Mouse (Mus musculus) MEL (cell line): ENCODE measurements at regions not wholly inside any gene's neighbourhood (a gene's known extent, or its start where the extent isn't known, plus 50 kb on each side); places are given as distances from the start of the nearest gene placed in this dataset.

Experiments used
- DNase-seq: peaks from one replicate; pipeline ENCODE4 v3.0.0; 2011; ENCODE audit warnings: low read depth, low spot score
- H3K27ac ChIP-seq: 2 replicates; pipeline ENCODE4 v1.5.1; 2012; ENCODE audit warnings: low read depth, mild to moderate bottlenecking, control low read depth, low read length, moderate library complexity; ENCODE audit not compliant: control insufficient read depth
- H3K27me3 ChIP-seq, 2 experiments: fragments of 150-350 bp in 1 of 2; sonication (generic) in 1 of 2; 2 replicates each; pipeline ENCODE4 v1.6.1; 2012; ENCODE audit warnings: low read length in 2 of 2, mild to moderate bottlenecking in 2 of 2, improper control_type of control experiment in 1 of 2, moderate library complexity in 1 of 2; ENCODE audit not compliant: insufficient read depth in 2 of 2, control insufficient read depth in 1 of 2
- H3K36me3 ChIP-seq, 2 experiments: 2 replicates each; pipeline ENCODE4 v1.6.1; 2012 to 2014; ENCODE audit warnings: low read length in 2 of 2, improper control_type of control experiment in 1 of 2, inconsistent platforms in 1 of 2, mild to moderate bottlenecking in 1 of 2; ENCODE audit not compliant: insufficient read depth in 2 of 2, control insufficient read depth in 1 of 2
- H3K4me1 ChIP-seq, 2 experiments: fragments of 150-350 bp in 1 of 2; sonication (generic) in 1 of 2; 2 replicates each; pipeline ENCODE4 v1.6.1; 2012; ENCODE audit warnings: low read length in 2 of 2, improper control_type of control experiment in 1 of 2, mild to moderate bottlenecking in 1 of 2; ENCODE audit not compliant: insufficient read depth in 2 of 2, control insufficient read depth in 1 of 2
- H3K4me3 ChIP-seq, 2 experiments: fragments of 150-350 bp in 1 of 2; sonication (generic) in 1 of 2; 2 replicates each; pipeline ENCODE4 v1.5.1; 2012; ENCODE audit warnings: low read depth in 2 of 2, low read length in 2 of 2, mild to moderate bottlenecking in 2 of 2, moderate library complexity in 2 of 2, control low read depth in 1 of 2, improper control_type of control experiment in 1 of 2; ENCODE audit not compliant: control insufficient read depth in 1 of 2, insufficient read depth in 1 of 2
- H3K79me2 ChIP-seq: 2 replicates; pipeline ENCODE4 v1.6.1; 2012; ENCODE audit warnings: mild to moderate bottlenecking, low read length, moderate library complexity; ENCODE audit not compliant: control insufficient read depth, poor library complexity, insufficient read depth
- H3K9ac ChIP-seq: 2 replicates; pipeline ENCODE4 v1.6.1; 2012; ENCODE audit warnings: low read depth, mild to moderate bottlenecking, control low read depth, low read length, moderate library complexity; ENCODE audit not compliant: control insufficient read depth, poor library complexity, severe bottlenecking
- H3K9me3 ChIP-seq: fragments of 150-350 bp; sonication (generic); replicated peaks from 2 replicates; pipeline ENCODE4 v1.6.1; 2012; ENCODE audit warnings: mild to moderate bottlenecking, low read length, improper control_type of control experiment, moderate library complexity; ENCODE audit not compliant: insufficient read depth
- BHLHE40 ChIP-seq: IDR thresholded peaks from 2 replicates; pipeline ENCODE4 v1.6.1; 2012; ENCODE audit warnings: low read depth, mild to moderate bottlenecking, inconsistent platforms, low read length, improper control_type of control experiment, borderline replicate concordance
- CHD1 ChIP-seq: IDR thresholded peaks from 2 replicates; pipeline ENCODE4 v1.6.1; 2012; ENCODE audit warnings: low read depth, mild to moderate bottlenecking, inconsistent platforms, low read length, improper control_type of control experiment
- E2F4 ChIP-seq: IDR thresholded peaks from 2 replicates; pipeline ENCODE4 v1.6.1; 2011; ENCODE audit warnings: low read depth, low read length, improper control_type of control experiment, borderline replicate concordance
- GABPA ChIP-seq: IDR thresholded peaks from 2 replicates; pipeline ENCODE4 v1.6.1; 2012; ENCODE audit warnings: low read depth, mild to moderate bottlenecking, inconsistent platforms, low read length, improper control_type of control experiment, moderate library complexity
- GATA1 ChIP-seq: IDR thresholded peaks from 2 replicates; pipeline ENCODE4 v1.6.1; 2011; ENCODE audit warnings: low read depth, low read length, improper control_type of control experiment
- KAT2A ChIP-seq: conservative IDR thresholded peaks from 2 replicates; pipeline ENCODE4 v1.6.1; 2012; ENCODE audit warnings: low read depth, low read length, improper control_type of control experiment, inconsistent platforms
- MAFK ChIP-seq: IDR thresholded peaks from 2 replicates; pipeline ENCODE4 v1.6.1; 2011; ENCODE audit warnings: low read depth, mild to moderate bottlenecking, low read length, improper control_type of control experiment, borderline replicate concordance
- MAZ ChIP-seq: IDR thresholded peaks from 2 replicates; pipeline ENCODE4 v1.6.1; 2012; ENCODE audit warnings: low read depth, mild to moderate bottlenecking, inconsistent platforms, low read length, improper control_type of control experiment
- MXI1 ChIP-seq: IDR thresholded peaks from 2 replicates; pipeline ENCODE4 v1.6.1; 2011; ENCODE audit warnings: mild to moderate bottlenecking, low read depth, low read length, improper control_type of control experiment
- NRF1 ChIP-seq: IDR thresholded peaks from 2 replicates; pipeline ENCODE4 v1.6.1; 2014; ENCODE audit warnings: low read depth, mild to moderate bottlenecking, inconsistent platforms, low read length, improper control_type of control experiment, moderate library complexity; ENCODE audit not compliant: poor library complexity, insufficient read depth, severe bottlenecking
- RAD21 ChIP-seq: IDR thresholded peaks from 2 replicates; pipeline ENCODE4 v1.6.1; 2011; ENCODE audit warnings: mild to moderate bottlenecking, low read depth, low read length, improper control_type of control experiment
- RCOR1 ChIP-seq: IDR thresholded peaks from 2 replicates; pipeline ENCODE4 v1.6.1; 2012; ENCODE audit warnings: low read depth, mild to moderate bottlenecking, inconsistent platforms, low read length, improper control_type of control experiment
- SIN3A ChIP-seq: IDR thresholded peaks from 2 replicates; pipeline ENCODE4 v1.6.1; 2012; ENCODE audit warnings: low read length, improper control_type of control experiment, inconsistent platforms
- SMC3 ChIP-seq: IDR thresholded peaks from 2 replicates; pipeline ENCODE4 v1.6.1; 2011; ENCODE audit warnings: low read depth, low read length, improper control_type of control experiment
- TAL1 ChIP-seq: IDR thresholded peaks from 2 replicates; pipeline ENCODE4 v1.6.1; 2012; ENCODE audit warnings: mild to moderate bottlenecking, inconsistent platforms, low read length, moderate library complexity, mixed read lengths
- UBTF ChIP-seq: IDR thresholded peaks from 2 replicates; pipeline ENCODE4 v1.6.1; 2012; ENCODE audit warnings: low read depth, mild to moderate bottlenecking, inconsistent platforms, low read length, improper control_type of control experiment, moderate library complexity, borderline replicate concordance; ENCODE audit not compliant: insufficient read depth
- USF1 ChIP-seq: IDR thresholded peaks from 2 replicates; pipeline ENCODE4 v1.6.1; 2014; ENCODE audit warnings: low read depth, mild to moderate bottlenecking, inconsistent platforms, low read length, improper control_type of control experiment, moderate library complexity
- USF2 ChIP-seq, 2 experiments: IDR thresholded peaks; 2 replicates each; pipeline ENCODE4 v1.6.1; 2011 to 2012; ENCODE audit warnings: improper control_type of control experiment in 2 of 2, low read length in 2 of 2, borderline replicate concordance in 1 of 2, inconsistent platforms in 1 of 2, low read depth in 1 of 2, mild to moderate bottlenecking in 1 of 2; ENCODE audit not compliant: insufficient read depth in 1 of 2
- ZC3H11A ChIP-seq: IDR thresholded peaks from 2 replicates; pipeline ENCODE4 v1.6.1; 2012; ENCODE audit warnings: low read depth, mild to moderate bottlenecking, inconsistent platforms, low read length, improper control_type of control experiment
- ZKSCAN1 ChIP-seq: IDR thresholded peaks from 2 replicates; pipeline ENCODE4 v1.6.1; 2012; ENCODE audit warnings: low read depth, mild to moderate bottlenecking, inconsistent platforms, low read length, improper control_type of control experiment, moderate library complexity
- ZMIZ1 ChIP-seq: IDR thresholded peaks from 2 replicates; pipeline ENCODE4 v1.6.1; 2012; ENCODE audit warnings: low read depth, mild to moderate bottlenecking, inconsistent platforms, low read length, improper control_type of control experiment, moderate library complexity
- ZNF384 ChIP-seq: IDR thresholded peaks from 2 replicates; pipeline ENCODE4 v1.6.1; 2012; ENCODE audit warnings: low read depth, mild to moderate bottlenecking, inconsistent platforms, low read length, improper control_type of control experiment

DNA sequence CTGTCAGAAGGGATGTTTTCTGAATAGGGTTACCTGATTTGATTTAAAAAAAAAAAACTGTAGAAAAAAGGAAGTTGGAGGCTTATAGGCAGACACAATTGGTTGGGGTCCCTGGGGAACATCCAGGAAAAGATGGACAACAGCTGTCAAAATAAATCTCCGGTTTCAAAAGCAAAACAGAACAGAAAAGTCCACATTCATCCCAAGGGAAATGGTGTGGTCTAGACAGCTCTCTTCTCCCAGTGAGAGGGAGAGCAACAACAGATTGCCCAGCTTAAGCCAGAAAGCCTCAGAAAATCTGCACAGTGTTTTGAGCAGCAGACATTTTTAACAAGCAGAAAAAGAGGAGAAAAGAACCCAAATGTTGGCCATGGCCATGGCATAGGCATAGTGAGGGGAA lies 830.3 kb downstream of the Cypt12 start:
- no peak for DNase-seq
- Histone ChIP-seq H3K4me3 (no peak overlapping the region), H3K9ac (no peak overlapping the region), H3K9me3 (no peaks in the 10 kb centered on the region), H3K27ac (no peak overlapping the region), H3K79me2 (no peaks in the 10 kb centered on the region), H3K27me3 (no peaks in the 10 kb centered on the region), H3K4me1 (no peaks in the 10 kb centered on the region), H3K36me3 (no peaks in the 10 kb centered on the region)
- no peak for TF ChIP-seq NRF1
- no peak for TF ChIP-seq E2F4
- no peak for TF ChIP-seq RAD21
- no peak for TF ChIP-seq RCOR1
- no peak for TF ChIP-seq GABPA
- no peak for TF ChIP-seq USF1
- no peak for TF ChIP-seq TAL1

- no peaks in the 10 kb centered on the region for H3K4me1 ChIP-seq
- no peak overlapping the region for H3K27ac ChIP-seq
- H3K9ac ChIP-seq: no peak overlapping the region
- no peak for DNase-seq
- no peaks in the 10 kb centered on the region for H3K79me2 ChIP-seq
- no peaks in the 10 kb centered on the region for H3K27me3 ChIP-seq
- H3K9me3 ChIP-seq: no peaks in the 10 kb centered on the region
- TF ChIP-seq UBTF (no peak), GATA1 (no peak), ZMIZ1 (no peak), BHLHE40 (no peak), KAT2A (no peak), CHD1 (no peak), TAL1 (no peak), GABPA (no peak), USF2 (IDR thresholded peaks at IDR 0.05; ENCODE audit: borderline replicate concordance in 1 of 2, insufficient read depth in 1 of 2, low read depth in 1 of 2, low read length in 2 of 2) (no peak), MAFK (no peak), SIN3A (no peak), MXI1 (no peak), MAZ (no peak), ZKSCAN1 (no peak), SMC3 (no peak), ZC3H11A (no peak), ZNF384 (no peak), NRF1 (no peak), RCOR1 (no peak)
- H3K36me3 ChIP-seq: no peaks in the 10 kb centered on the region
- no peak overlapping the region for H3K4me3 ChIP-seq
Measured at GRCm38 (mm10) chr3:18787531-18788176, 839.4 kb downstream of the Cypt12 start.
